Mouse (Mus musculus) thymus, postnatal 25 days (tissue): ENCODE results near the gene Ppp1r16b.

Experiments used
- DNase-seq: peaks from one replicate; pipeline ENCODE4 v3.0.0; 2022

The Ppp1r16b gene

GRCm38 (mm10) chr2:158692191-158692590 lies 27.0 kb downstream of the Ppp1r16b start:
- no peak for DNase-seq

GRCm38 (mm10) chr2:158695811-158696210 lies 30.6 kb downstream of the Ppp1r16b start:
- no peak for DNase-seq

GRCm38 (mm10) chr2:158696451-158696850 lies 31.3 kb downstream of the Ppp1r16b start:
- DNase-seq = no peak

GRCm38 (mm10) chr2:158699908-158700307 lies 34.7 kb downstream of the Ppp1r16b start:
- DNase-seq = no peak

GRCm38 (mm10) chr2:158700535-158701256 lies 35.5 kb downstream of the Ppp1r16b start:
- no peak for DNase-seq

GRCm38 (mm10) chr2:158701505-158701904 lies 36.3 kb downstream of the Ppp1r16b start:
- no peak for DNase-seq

GRCm38 (mm10) chr2:158702176-158702575 lies 37.0 kb downstream of the Ppp1r16b start:
- DNase-seq = no peak

- no peak for DNase-seq
Measured at GRCm38 (mm10) chr2:158704720-158705119, 39.5 kb downstream of the Ppp1r16b start.

GRCm38 (mm10) chr2:158705529-158705928 lies 40.3 kb downstream of the Ppp1r16b start:
- DNase-seq = no peak

GRCm38 (mm10) chr2:158706704-158707408 lies 41.7 kb downstream of the Ppp1r16b start:
- DNase-seq = peak; percentile 56

- no peak for DNase-seq
Measured at GRCm38 (mm10) chr2:158708121-158708520, 42.9 kb downstream of the Ppp1r16b start.

GRCm38 (mm10) chr2:158711929-158712751 lies 46.9 kb downstream of the Ppp1r16b start:
- peak; percentile 64 for DNase-seq

GRCm38 (mm10) chr2:158714826-158715225 lies 49.6 kb downstream of the Ppp1r16b start:
- DNase-seq = no peak

GRCm38 (mm10) chr2:158716066-158716465 lies 50.9 kb downstream of the Ppp1r16b start:
- DNase-seq = peak; percentile 62

- peak; percentile 39 for DNase-seq
Measured at GRCm38 (mm10) chr2:158717551-158718418, 52.6 kb downstream of the Ppp1r16b start.

GRCm38 (mm10) chr2:158718816-158719549 lies 53.8 kb downstream of the Ppp1r16b start:
- peak; percentile 93 for DNase-seq

GRCm38 (mm10) chr2:158720715-158721370 lies 55.6 kb downstream of the Ppp1r16b start:
- no peak for DNase-seq

- no peak for DNase-seq
Measured at GRCm38 (mm10) chr2:158721481-158721880, 56.3 kb downstream of the Ppp1r16b start.

- DNase-seq = peak; percentile 37
Measured at GRCm38 (mm10) chr2:158722135-158722534, 56.9 kb downstream of the Ppp1r16b start.

- DNase-seq = peak; percentile 83
Measured at GRCm38 (mm10) chr2:158722991-158723551, 57.9 kb downstream of the Ppp1r16b start.

- DNase-seq = peak; percentile 67
Measured at GRCm38 (mm10) chr2:158723806-158724205, 58.6 kb downstream of the Ppp1r16b start.
